Mouse (Mus musculus) heart, adult 2 months (tissue): ENCODE measurements around the gene Cnnm2. TPM values are rescaled to one million over a fixed set of nuclear protein-coding genes. Genes with fewer than 3 reads are reported as not detected.

ENCODE experiments used
- DNase-seq, 2 experiments: peaks; one replicate each; pipeline ENCODE4 v3.0.0; 2021
- H3K27ac ChIP-seq: fragments of 200-600 bp; 2 replicates; pipeline ENCODE4 v1.8.1; 2022
- H3K27me3 ChIP-seq: fragments of 200-500 bp; 2 replicates; pipeline ENCODE4 v1.6.1; 2012; ENCODE audit warnings: mild to moderate bottlenecking, low read length, inconsistent platforms, mixed read lengths; ENCODE audit not compliant: control insufficient read depth, insufficient read depth
- H3K36me3 ChIP-seq: fragments of 200-500 bp; 2 replicates; pipeline ENCODE4 v1.6.1; 2012; ENCODE audit warnings: low read length, inconsistent platforms; ENCODE audit not compliant: control insufficient read depth, insufficient read depth
- H3K4me1 ChIP-seq: fragments of 200-500 bp; 2 replicates; pipeline ENCODE4 v1.6.1; 2011; ENCODE audit warnings: low read length; ENCODE audit not compliant: control insufficient read depth, insufficient read depth
- H3K4me3 ChIP-seq: fragments of 200-600 bp; 2 replicates; pipeline ENCODE4 v1.8.1; 2022
- H3K79me2 ChIP-seq: fragments of 200-500 bp; replicated peaks from 2 replicates; pipeline ENCODE4 v1.6.1; 2012; ENCODE audit warnings: mild to moderate bottlenecking, inconsistent platforms, low read length, moderate library complexity, mixed read lengths; ENCODE audit not compliant: control insufficient read depth, insufficient read depth
- H3K9ac ChIP-seq: fragments of 200-500 bp; 2 replicates; pipeline ENCODE4 v1.6.1; 2012; ENCODE audit warnings: low read depth, mild to moderate bottlenecking, control low read depth, inconsistent platforms, low read length, mixed read lengths
- CTCF ChIP-seq: fragments of 200-600 bp; IDR thresholded peaks from 2 replicates; pipeline ENCODE4 v1.8.1; 2022; ENCODE audit warnings: antibody characterized with exemption, mild to moderate bottlenecking, moderate library complexity
- EP300 ChIP-seq: fragments of 200-500 bp; IDR thresholded peaks from 2 replicates; pipeline ENCODE4 v1.6.1; 2011; ENCODE audit warnings: low read depth, low read length, control low read depth; ENCODE audit not compliant: insufficient read depth
- POLR2A ChIP-seq: fragments of 200-500 bp; IDR thresholded peaks from 2 replicates; pipeline ENCODE4 v1.6.1; 2011; ENCODE audit warnings: mild to moderate bottlenecking, low read depth, low read length, control low read depth; ENCODE audit not compliant: insufficient read depth
- WGBS: fragments of 180-500 bp; shearing (Covaris S2); methylation state at CpG from one replicate; pipeline ENCODE4 v1.1.7; 2018; 5-methylcytosine and 5-hydroxymethylcytosine counted together
- intact Hi-C: fragments of 180-260 bp; cut with DNase I; formaldehyde crosslinking; loops from one replicate; pipeline ENCODE4 v1.15.1; 2025
- polyA plus RNA-seq: library from polyadenylated mRNA; depleted of rRNA; stranded (reverse); fragments of >200 nt; gene quantifications from 2 replicates; pipeline ENCODE4 v1.2.3, GENCODE M21; 2012
- total RNA-seq, 2 experiments: library from RNA; stranded (reverse); gene quantifications; 2 replicates each; pipeline ENCODE4 v1.2.3; 2021

Gene Cnnm2
- total and polyA plus RNA-seq, 3 experiments, result 5.4 to 7.3 (median 6.7) TPM

- H3K4me3 ChIP-seq, result no peak overlapping the region
- no peak for DNase-seq
- no peak overlapping the region for H3K9ac ChIP-seq
- WGBS, result 66% methylated on average over 11 of the region's 11 CpGs
- H3K27ac ChIP-seq, result no peak overlapping the region
- H3K4me1 ChIP-seq, result peaks cover 2% of the 10 kb centered on the region; the same call in 1 of the 2 replicates
- H3K36me3 ChIP-seq, result no peaks in the 10 kb centered on the region
- H3K79me2 ChIP-seq, result no peaks in the 10 kb centered on the region
- intact Hi-C loops, result no loop called here
- H3K27me3 ChIP-seq, result no peaks in the 10 kb centered on the region
- TF ChIP-seq POLR2A (no peak), EP300 (no peak), CTCF (no peak)
Measured at GRCm38 (mm10) chr19:46837290-46838079, 76.1 kb downstream of the Cnnm2 start.

DNA sequence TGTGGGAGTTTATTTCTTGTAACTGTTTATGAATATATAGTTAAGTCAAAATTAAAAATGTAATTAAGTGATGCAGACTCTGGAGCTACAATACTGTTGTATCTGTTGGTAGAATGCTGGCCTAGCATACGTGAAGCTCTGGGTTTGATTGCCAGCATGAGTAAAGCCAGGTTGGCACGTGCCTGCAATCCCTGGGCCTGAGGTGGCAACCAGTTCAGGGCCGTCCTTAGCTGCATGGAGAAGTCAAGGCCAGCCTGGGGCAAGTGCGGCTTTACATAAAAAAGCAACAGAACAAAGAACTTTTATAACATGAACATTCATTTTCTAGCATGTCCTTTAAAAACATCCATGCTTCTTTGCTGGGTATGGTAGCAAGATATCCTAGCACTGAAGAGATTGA is 79.6 kb downstream of the Cnnm2 start:
- WGBS, result 91% methylated on average over 4 of the region's 4 CpGs
- DNase-seq, result no peak
- no peak overlapping the region for H3K4me3 ChIP-seq
- peaks cover 2% of the 10 kb centered on the region; the same call in 1 of the 2 replicates for H3K4me1 ChIP-seq
- no peaks in the 10 kb centered on the region for H3K79me2 ChIP-seq
- intact Hi-C loops, result no loop called here
- H3K27ac ChIP-seq, result no peak overlapping the region
- no peak for TF ChIP-seq POLR2A
- TF ChIP-seq CTCF, result no peak
- TF ChIP-seq EP300, result no peak
- no peaks in the 10 kb centered on the region for H3K27me3 ChIP-seq
- no peak overlapping the region for H3K9ac ChIP-seq
- H3K36me3 ChIP-seq, result no peaks in the 10 kb centered on the region

GRCm38 (mm10) chr19:46843030-46843429 is 81.6 kb downstream of the Cnnm2 start:
- WGBS, result 61% methylated on average over 2 of the region's 2 CpGs
- Histone ChIP-seq H3K4me1 (no peaks in the 10 kb centered on the region), H3K4me3 (no peak overlapping the region), H3K27me3 (no peaks in the 10 kb centered on the region), H3K9ac (no peak overlapping the region), H3K36me3 (no peaks in the 10 kb centered on the region), H3K27ac (no peak overlapping the region), H3K79me2 (no peaks in the 10 kb centered on the region)
- intact Hi-C loops, result no loop called here
- TF ChIP-seq CTCF (no peak), POLR2A (no peak), EP300 (no peak)
- DNase-seq, result no peak

DNA sequence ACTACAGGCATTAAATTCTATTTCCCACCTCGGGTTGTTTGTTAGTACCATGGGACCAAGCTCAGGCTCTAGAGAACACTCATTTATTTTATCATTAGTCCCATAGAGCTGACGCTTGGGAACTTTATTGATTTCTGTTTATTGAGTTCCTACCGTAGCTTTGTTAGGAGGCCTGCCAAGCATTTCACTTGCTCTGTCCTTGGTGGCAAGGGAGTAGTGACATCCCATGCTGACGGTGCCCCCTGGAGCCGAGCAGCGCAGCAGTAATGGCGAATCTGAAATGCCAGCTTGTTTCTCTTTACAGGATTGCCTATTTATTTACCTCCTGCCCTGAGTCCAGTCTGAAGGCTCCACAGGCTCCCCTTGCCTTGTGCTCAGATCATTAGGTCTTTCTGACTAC is 84.7 kb downstream of the Cnnm2 start:
- Histone ChIP-seq H3K27me3 (no peaks in the 10 kb centered on the region), H3K27ac (no peak overlapping the region; the same call in 1 of the 2 replicates), H3K79me2 (no peaks in the 10 kb centered on the region), H3K4me1 (no peaks in the 10 kb centered on the region), H3K4me3 (no peak overlapping the region), H3K9ac (no peak overlapping the region), H3K36me3 (no peaks in the 10 kb centered on the region)
- TF ChIP-seq CTCF, result no peak
- TF ChIP-seq POLR2A, result no peak
- TF ChIP-seq EP300, result no peak
- 84% methylated on average over 7 of the region's 7 CpGs for WGBS
- intact Hi-C loops, result no loop called here
- no peak for DNase-seq

GRCm38 (mm10) chr19:46846459-46846858 is 85.1 kb downstream of the Cnnm2 start:
- DNase-seq, result no peak
- TF ChIP-seq EP300 (no peak), CTCF (no peak), POLR2A (no peak)
- Histone ChIP-seq H3K4me1 (no peaks in the 10 kb centered on the region), H3K4me3 (no peak overlapping the region), H3K36me3 (no peaks in the 10 kb centered on the region), H3K27me3 (no peaks in the 10 kb centered on the region), H3K79me2 (no peaks in the 10 kb centered on the region), H3K27ac (no peak overlapping the region; the same call in 1 of the 2 replicates), H3K9ac (no peak overlapping the region)
- WGBS, result 44% methylated on average over 5 of the region's 5 CpGs
- intact Hi-C loops, result no loop called here

GRCm38 (mm10) chr19:46848381-46849268 is 87.2 kb downstream of the Cnnm2 start:
- no peaks in the 10 kb centered on the region for H3K79me2 ChIP-seq
- TF ChIP-seq POLR2A (no peak), CTCF (no peak), EP300 (no peak)
- no peak overlapping the region for H3K27ac ChIP-seq
- H3K36me3 ChIP-seq, result no peaks in the 10 kb centered on the region
- WGBS, result 52% methylated on average over 14 of the region's 14 CpGs
- intact Hi-C loops, result no loop called here
- H3K9ac ChIP-seq, result no peak overlapping the region
- no peak for DNase-seq
- H3K4me3 ChIP-seq, result no peak overlapping the region
- no peaks in the 10 kb centered on the region for H3K27me3 ChIP-seq
- no peaks in the 10 kb centered on the region for H3K4me1 ChIP-seq
